Mouse (Mus musculus) kidney, adult 2 months (tissue): ENCODE data around the gene Tmbim4. TPM values are rescaled to one million over a fixed set of nuclear protein-coding genes. Genes with fewer than 3 reads are reported as not detected.

ENCODE experiments used
- DNase-seq: peaks from one replicate; pipeline ENCODE4 v3.0.0; 2021
- H3K27ac ChIP-seq: fragments of 200-500 bp; 2 replicates; pipeline ENCODE4 v1.5.1; 2012; ENCODE audit warnings: low read depth, low read length, control low read depth, inconsistent platforms; ENCODE audit not compliant: insufficient read depth
- H3K27me3 ChIP-seq: fragments of 200-500 bp; replicated peaks from 2 replicates; pipeline ENCODE4 v1.6.1; 2012; ENCODE audit warnings: mild to moderate bottlenecking, moderate library complexity, low read length, inconsistent platforms; ENCODE audit not compliant: control insufficient read depth, insufficient read depth
- H3K36me3 ChIP-seq: fragments of 200-500 bp; 2 replicates; pipeline ENCODE4 v1.6.1; 2012; ENCODE audit warnings: mild to moderate bottlenecking, moderate library complexity, low read length, inconsistent platforms; ENCODE audit not compliant: control insufficient read depth, insufficient read depth
- H3K4me1 ChIP-seq: fragments of 200-500 bp; 2 replicates; pipeline ENCODE4 v1.6.1; 2011; ENCODE audit warnings: low read length; ENCODE audit not compliant: control insufficient read depth, insufficient read depth
- H3K4me3 ChIP-seq: fragments of 200-500 bp; 2 replicates; pipeline ENCODE4 v1.5.1; 2011; ENCODE audit warnings: mild to moderate bottlenecking, low read depth, low read length, control low read depth; ENCODE audit not compliant: insufficient read depth
- CTCF ChIP-seq: fragments of 200-500 bp; conservative IDR thresholded peaks from 2 replicates; pipeline ENCODE4 v1.5.1; 2011; ENCODE audit warnings: low read depth, mild to moderate bottlenecking, control low read depth, low read length, moderate library complexity, mixed read lengths; ENCODE audit not compliant: insufficient read depth, insufficient read length
- POLR2A ChIP-seq: fragments of 200-500 bp; IDR thresholded peaks from one replicate; pipeline ENCODE4 v1.6.1; 2011; ENCODE audit warnings: low read depth, low read length, control low read depth
- WGBS: fragments of 180-500 bp; shearing (Covaris S2); methylation state at CpG from one replicate; pipeline ENCODE4 v1.1.7; 2018; 5-methylcytosine and 5-hydroxymethylcytosine counted together
- polyA plus RNA-seq: library from polyadenylated mRNA; depleted of rRNA; stranded (reverse); fragments of >200 nt; gene quantifications from 2 replicates; pipeline ENCODE4 v1.2.3, GENCODE M21; 2012

Gene Tmbim4
- polyA plus RNA-seq, 1 experiment: 1,062 TPM

GRCm38 (mm10) chr10:120246994-120247750 is 45.8 kb downstream of the Tmbim4 start:
- Histone ChIP-seq H3K4me3 (no peak overlapping the region), H3K27ac (no peak overlapping the region), H3K27me3 (no peaks in the 10 kb centered on the region; the same call in 1 of the 2 replicates), H3K4me1 (no peaks in the 10 kb centered on the region), H3K36me3 (no peaks in the 10 kb centered on the region)
- WGBS: 32% methylated on average over 9 of the region's 9 CpGs
- peak; percentile 65 for DNase-seq
- TF ChIP-seq CTCF: peak; percentile 36; the same call in 1 of the 2 replicates
- no peak for TF ChIP-seq POLR2A

- no peak overlapping the region for H3K27ac ChIP-seq
- TF ChIP-seq CTCF (no peak), POLR2A (no peak)
- H3K36me3 ChIP-seq: no peaks in the 10 kb centered on the region
- H3K4me1 ChIP-seq: no peaks in the 10 kb centered on the region
- no peak for DNase-seq
- 57% methylated on average over 11 of the region's 11 CpGs for WGBS
- H3K4me3 ChIP-seq: no peak overlapping the region
- H3K27me3 ChIP-seq: no peaks in the 10 kb centered on the region; the same call in 1 of the 2 replicates
Observed at GRCm38 (mm10) chr10:120250911-120251683, 49.7 kb downstream of the Tmbim4 start.

GRCm38 (mm10) chr10:120251791-120252190 is 50.4 kb downstream of the Tmbim4 start:
- Histone ChIP-seq H3K27me3 (no peaks in the 10 kb centered on the region; the same call in 1 of the 2 replicates), H3K4me3 (no peak overlapping the region), H3K4me1 (no peaks in the 10 kb centered on the region), H3K27ac (no peak overlapping the region), H3K36me3 (no peaks in the 10 kb centered on the region)
- no peak for TF ChIP-seq POLR2A
- no peak for TF ChIP-seq CTCF
- DNase-seq: no peak
- whole genome bisulfite sequencing: 89% methylated on average over 4 of the region's 4 CpGs

- no peak overlapping the region for H3K4me3 ChIP-seq
- WGBS: 25% methylated on average over 8 of the region's 8 CpGs
- no peak for DNase-seq
- H3K27me3 ChIP-seq: no peaks in the 10 kb centered on the region; the same call in 1 of the 2 replicates
- H3K4me1 ChIP-seq: no peaks in the 10 kb centered on the region
- H3K36me3 ChIP-seq: no peaks in the 10 kb centered on the region
- TF ChIP-seq CTCF (no peak), POLR2A (no peak)
- no peak overlapping the region for H3K27ac ChIP-seq
Observed at GRCm38 (mm10) chr10:120252800-120253199, 51.4 kb downstream of the Tmbim4 start.

GRCm38 (mm10) chr10:120257231-120257630 is 55.8 kb downstream of the Tmbim4 start:
- DNase-seq: peak; percentile 56
- Histone ChIP-seq H3K36me3 (no peaks in the 10 kb centered on the region), H3K27ac (no peak overlapping the region), H3K4me3 (no peak overlapping the region), H3K27me3 (no peaks in the 10 kb centered on the region; the same call in 1 of the 2 replicates), H3K4me1 (no peaks in the 10 kb centered on the region)
- TF ChIP-seq POLR2A (no peak), CTCF (peak; percentile 35)
- WGBS: 18% methylated on average over 11 of the region's 11 CpGs

GRCm38 (mm10) chr10:120267790-120268189 is 66.4 kb downstream of the Tmbim4 start:
- TF ChIP-seq CTCF (no peak), POLR2A (no peak)
- no peaks in the 10 kb centered on the region for H3K4me1 ChIP-seq

GRCm38 (mm10) chr10:120269946-120270345 is 68.6 kb downstream of the Tmbim4 start:
- Histone ChIP-seq H3K4me1 (no peaks in the 10 kb centered on the region), H3K27me3 (no peaks in the 10 kb centered on the region), H3K36me3 (no peaks in the 10 kb centered on the region), H3K4me3 (no peak overlapping the region), H3K27ac (no peak overlapping the region)
- WGBS: 96% methylated on average over 13 of the region's 13 CpGs
- TF ChIP-seq CTCF: no peak
- TF ChIP-seq POLR2A: no peak
- DNase-seq: no peak

More at GRCm38 (mm10) chr10:120267790-120268189, 66.4 kb downstream of the Tmbim4 start:
- H3K36me3 ChIP-seq: no peaks in the 10 kb centered on the region
- DNase-seq: no peak
- no peaks in the 10 kb centered on the region for H3K27me3 ChIP-seq
- 70% methylated on average over 12 of the region's 12 CpGs for WGBS
- H3K4me3 ChIP-seq: no peak overlapping the region
- no peak overlapping the region for H3K27ac ChIP-seq
